Mouse (Mus musculus): ENCODE measurements around the gene Hoxa7.

- TF ChIP-seq CTCF (IDR thresholded peaks at IDR 0.05; ENCODE audit: low read depth) (no peak), EP300 (IDR thresholded peaks at IDR 0.05; ENCODE audit: low read depth) (no peak)
Measured at GRCm38 (mm10) chr6:52227470-52228222, 6.0 kb upstream of the Hoxa7 start.
